Mouse (Mus musculus) adrenal gland, postnatal 25 days (tissue): Measurements from ENCODE around the gene Prkn. TPM values are rescaled to one million over a fixed set of nuclear protein-coding genes. Genes with fewer than 3 reads are reported as not detected.

Experiments used
- DNase-seq: peaks from one replicate; pipeline ENCODE4 v3.0.0; 2021; ENCODE audit warnings: mixed read lengths
- total RNA-seq: library from RNA; stranded (reverse); gene quantifications from 2 replicates; pipeline ENCODE4 v1.2.3, GENCODE M21; 2021

The Prkn gene
- total RNA-seq, 1 experiment from 2014 or later = 10.1 TPM

GRCm38 (mm10) chr17:11541928-11542623, 701.9 kb downstream of the Prkn start:
- no peak for DNase-seq

GRCm38 (mm10) chr17:11550562-11550961, 710.4 kb downstream of the Prkn start:
- DNase-seq = no peak

- DNase-seq = no peak
Measured at GRCm38 (mm10) chr17:11565681-11566080, 725.5 kb downstream of the Prkn start.

GRCm38 (mm10) chr17:11570392-11570791, 730.2 kb downstream of the Prkn start:
- no peak for DNase-seq

- no peak for DNase-seq
Measured at GRCm38 (mm10) chr17:11573666-11574065, 733.5 kb downstream of the Prkn start.

- peak; percentile 17 for DNase-seq
Measured at GRCm38 (mm10) chr17:11585491-11585890, 745.3 kb downstream of the Prkn start.

DNA sequence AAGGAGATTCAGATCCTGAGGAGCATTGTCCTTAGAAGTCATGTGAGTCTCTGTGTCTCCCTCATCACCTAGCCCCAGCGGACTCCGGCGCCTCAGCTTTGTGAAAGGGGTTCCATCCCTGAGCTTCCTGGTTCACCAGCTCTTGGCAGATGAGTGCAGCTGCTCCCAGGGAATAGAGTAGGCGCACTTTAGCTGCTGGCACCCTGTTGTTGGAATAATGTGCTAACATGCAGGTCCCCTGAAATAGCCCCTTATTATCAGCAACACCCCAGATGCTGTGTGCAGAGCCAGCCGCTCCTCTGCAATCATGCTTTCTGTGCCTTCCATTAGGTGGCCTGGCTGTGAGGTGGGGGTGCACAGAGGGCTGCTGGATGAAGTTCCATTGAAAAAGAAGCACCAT, 767.7 kb downstream of the Prkn start:
- no peak for DNase-seq

- peak; percentile 55 for DNase-seq
Measured at GRCm38 (mm10) chr17:11611459-11611858, 771.3 kb downstream of the Prkn start.

GRCm38 (mm10) chr17:11612801-11613531, 772.8 kb downstream of the Prkn start:
- no peak for DNase-seq

- DNase-seq = no peak
Measured at GRCm38 (mm10) chr17:11617552-11617951, 777.4 kb downstream of the Prkn start.

GRCm38 (mm10) chr17:11618886-11619590, 778.9 kb downstream of the Prkn start:
- no peak for DNase-seq

GRCm38 (mm10) chr17:11620770-11621169, 780.6 kb downstream of the Prkn start:
- no peak for DNase-seq

- peak; percentile 33 for DNase-seq
Measured at GRCm38 (mm10) chr17:11621492-11621891, 781.3 kb downstream of the Prkn start.

DNA sequence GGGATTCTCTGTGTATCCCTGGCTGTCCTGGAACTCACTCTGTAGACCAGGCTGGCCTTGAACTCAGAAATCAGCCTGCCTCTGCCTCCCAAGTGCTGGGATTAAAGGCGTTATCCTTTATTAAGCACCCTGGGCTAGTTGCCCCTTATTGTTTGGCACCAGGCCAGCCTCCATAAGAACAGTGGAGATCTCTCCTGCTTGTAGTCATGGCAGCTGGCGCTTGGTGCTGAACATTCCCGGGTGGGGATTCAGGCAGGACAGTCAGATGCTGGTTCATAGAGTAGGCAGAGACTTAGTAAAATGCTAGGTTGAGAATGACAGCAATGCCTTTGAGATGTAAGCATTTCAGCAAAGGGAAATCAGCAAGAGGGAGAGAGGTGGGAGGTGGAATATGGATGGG, 786.1 kb downstream of the Prkn start:
- no peak for DNase-seq

DNA sequence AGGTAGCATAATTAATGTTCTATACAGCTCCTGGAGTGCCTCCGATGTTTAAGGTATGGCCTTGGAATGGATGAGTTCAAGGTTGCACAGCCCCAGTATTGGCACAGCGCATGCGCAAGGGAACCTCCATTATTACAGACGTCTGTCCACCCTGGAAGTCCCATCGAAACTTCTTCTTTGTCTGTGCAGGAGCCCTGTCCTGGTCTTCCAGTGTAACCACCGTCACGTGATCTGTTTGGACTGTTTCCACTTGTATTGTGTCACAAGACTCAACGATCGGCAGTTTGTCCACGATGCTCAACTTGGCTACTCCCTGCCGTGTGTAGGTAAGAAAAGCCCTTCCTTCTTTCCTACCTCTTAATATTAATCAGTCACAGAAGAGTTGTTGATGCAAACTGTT, 794.9 kb downstream of the Prkn start:
- no peak for DNase-seq

DNA sequence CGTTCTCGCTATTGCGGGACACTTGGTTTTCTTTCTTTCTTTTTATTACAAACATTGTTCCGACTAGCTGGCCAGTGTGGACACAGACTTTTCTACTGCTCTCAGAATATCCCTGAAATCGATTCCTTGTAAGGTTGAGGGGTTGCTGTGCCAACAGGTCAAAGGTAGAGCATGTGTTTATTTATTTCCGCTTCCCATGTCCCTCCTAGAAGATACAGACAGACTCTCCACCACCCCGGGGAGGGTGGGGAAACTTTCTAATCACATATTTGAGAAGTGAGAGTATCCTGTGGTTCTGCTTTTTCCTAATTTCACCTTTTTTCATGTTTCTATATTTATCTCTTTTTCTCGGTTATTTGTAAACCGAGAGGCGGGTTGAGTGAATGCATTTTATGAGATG, 797.5 kb downstream of the Prkn start:
- no peak for DNase-seq

- DNase-seq = no peak
Measured at GRCm38 (mm10) chr17:11638451-11638850, 798.3 kb downstream of the Prkn start.

DNA sequence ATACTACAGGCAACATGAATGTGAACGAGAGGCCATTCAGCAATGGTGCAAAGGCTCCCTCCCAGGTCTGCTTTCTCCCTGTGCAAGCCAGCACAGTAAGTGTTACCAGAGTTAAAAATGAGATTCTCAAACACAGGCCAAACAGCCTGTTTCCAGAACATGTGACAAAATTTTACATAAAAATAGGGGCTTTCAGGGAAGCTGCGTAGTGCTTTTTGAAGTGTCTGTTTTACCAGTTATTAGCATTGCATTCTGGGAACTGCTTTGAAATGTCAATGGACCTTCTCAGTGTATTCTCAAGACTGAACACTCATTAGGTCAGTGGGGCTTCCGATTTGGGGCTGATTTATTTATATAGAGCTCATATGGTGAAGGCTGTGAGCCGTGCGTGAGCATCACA, 799.6 kb downstream of the Prkn start:
- no peak for DNase-seq

DNA sequence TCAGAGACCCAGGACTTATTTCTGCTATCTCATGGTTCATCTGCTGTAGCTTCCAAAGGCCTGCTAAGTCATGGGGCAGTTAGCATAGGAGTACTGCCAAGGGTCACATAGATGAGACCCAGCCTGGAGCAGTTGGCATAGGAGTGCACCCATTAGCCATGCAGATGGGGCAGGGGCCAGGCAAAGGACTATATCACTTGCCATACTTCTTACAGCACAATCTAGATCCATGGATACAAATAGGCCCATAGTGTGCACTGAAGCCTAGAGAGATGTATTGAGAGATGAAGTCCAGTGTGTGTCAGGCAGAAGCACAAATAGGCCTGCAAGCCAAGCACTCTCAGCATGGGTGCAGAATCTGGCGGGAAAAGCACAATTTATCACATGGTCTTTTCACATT, 802.1 kb downstream of the Prkn start:
- no peak for DNase-seq

GRCm38 (mm10) chr17:11644016-11644415, 803.8 kb downstream of the Prkn start:
- DNase-seq = no peak

DNA sequence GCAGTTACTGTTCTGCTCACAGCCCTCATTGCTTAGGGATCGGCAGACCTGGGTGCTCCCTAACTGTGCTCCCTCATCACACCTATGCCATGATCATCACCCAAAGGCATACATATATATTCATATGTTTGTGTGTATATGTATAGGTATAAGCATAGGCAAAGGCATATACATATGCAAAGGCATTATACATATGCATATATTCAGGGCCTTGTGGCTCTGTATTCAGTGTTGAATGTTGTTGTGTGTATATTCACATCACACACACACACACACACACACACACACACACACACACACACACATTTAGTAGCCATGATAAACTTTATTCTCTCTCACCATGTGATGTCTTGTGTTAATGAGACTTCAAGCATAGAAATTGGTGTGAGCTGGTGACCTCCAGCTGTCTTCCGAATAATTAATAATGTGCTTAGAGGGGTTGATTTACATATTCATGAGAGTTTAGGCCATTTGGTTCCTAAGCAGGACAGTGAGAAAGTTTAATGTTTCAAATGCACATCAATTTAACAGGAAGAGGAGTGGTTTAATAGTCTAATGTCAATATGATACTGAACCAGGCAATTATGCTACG, 804.8 kb downstream of the Prkn start:
- DNase-seq = no peak

- no peak for DNase-seq
Measured at GRCm38 (mm10) chr17:11656397-11656796, 816.2 kb downstream of the Prkn start.

DNA sequence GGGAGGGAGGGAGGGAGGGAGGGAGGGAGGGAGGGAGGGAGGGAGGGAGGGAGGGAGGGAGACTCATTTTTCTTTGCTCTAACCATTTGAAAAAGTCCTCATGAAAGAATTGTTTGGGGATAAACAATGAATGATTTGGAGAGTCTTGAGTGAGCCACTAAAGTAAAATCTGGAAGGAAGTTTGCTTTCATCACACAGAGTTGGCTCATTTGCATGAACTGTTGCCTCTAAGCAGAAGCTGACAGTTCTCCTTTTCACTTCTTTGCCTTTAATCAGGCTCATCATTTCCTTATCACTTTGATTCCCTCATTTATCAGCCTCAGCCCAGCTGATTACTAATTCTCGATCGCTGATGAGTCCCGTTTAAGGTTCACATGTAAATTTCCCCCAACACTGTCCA, 816.7 kb downstream of the Prkn start:
- no peak for DNase-seq
